Mouse (Mus musculus) adrenal gland, postnatal 25 days (tissue): ENCODE results near the gene Cacng2. TPM values are rescaled to one million over a fixed set of nuclear protein-coding genes. Genes with fewer than 3 reads are reported as not detected.

Source experiments
- DNase-seq: peaks from one replicate; pipeline ENCODE4 v3.0.0; 2021; ENCODE audit warnings: mixed read lengths
- total RNA-seq: library from RNA; stranded (reverse); gene quantifications from 2 replicates; pipeline ENCODE4 v1.2.3, GENCODE M21; 2021

Gene Cacng2
- total RNA-seq, 1 experiment from 2014 or later: 0.36 TPM

GRCm38 (mm10) chr15:77945711-77946110, 174.1 kb downstream of the Cacng2 start:
- DNase-seq: no peak

Other genes with a start within 250 kb of the Cacng2 start
- gene Txn2, start 191.0 kb downstream of the Cacng2 start, total RNA-seq: 483 and 599 TPM in 2 replicates
- 2.7 and 4.2 TPM in 2 replicates for gene Foxred2, start 163.3 kb downstream of the Cacng2 start, total RNA-seq
- gene Eif3d, start 149.2 kb downstream of the Cacng2 start, total RNA-seq: 140 and 156 TPM in 2 replicates
- gene Ift27, start 54.1 kb upstream of the Cacng2 start, total RNA-seq: 17.7 and 20.3 TPM in 2 replicates
- not detected in 2 replicates for gene Pvalb, start 86.4 kb upstream of the Cacng2 start, total RNA-seq
- gene Ncf4, start 124.8 kb upstream of the Cacng2 start, total RNA-seq: 1.00 and 1.2 TPM in 2 replicates
- gene Csf2rb2, start 185.7 kb upstream of the Cacng2 start, total RNA-seq: 0.43 and 1.0 TPM in 2 replicates
- gene Csf2rb, start 205.7 kb upstream of the Cacng2 start, total RNA-seq: 6.9 and 9.2 TPM in 2 replicates